Mouse (Mus musculus): ENCODE data around the gene Nolc1.

GRCm38 (mm10) chr19:46131694-46132525 is 56.2 kb downstream of the Nolc1 start, which contains the start of gene Elovl3:
- no peak for TF ChIP-seq POLR2A (IDR thresholded peaks at IDR 0.05; ENCODE audit: insufficient read depth, low read depth, low read length)
- no peak for TF ChIP-seq CTCF (IDR thresholded peaks at IDR 0.05)
- TF ChIP-seq EP300 (IDR thresholded peaks at IDR 0.05; ENCODE audit: insufficient read depth, low read depth, low read length), result no peak
